Mouse (Mus musculus): ENCODE data around the gene Xdh.

DNA sequence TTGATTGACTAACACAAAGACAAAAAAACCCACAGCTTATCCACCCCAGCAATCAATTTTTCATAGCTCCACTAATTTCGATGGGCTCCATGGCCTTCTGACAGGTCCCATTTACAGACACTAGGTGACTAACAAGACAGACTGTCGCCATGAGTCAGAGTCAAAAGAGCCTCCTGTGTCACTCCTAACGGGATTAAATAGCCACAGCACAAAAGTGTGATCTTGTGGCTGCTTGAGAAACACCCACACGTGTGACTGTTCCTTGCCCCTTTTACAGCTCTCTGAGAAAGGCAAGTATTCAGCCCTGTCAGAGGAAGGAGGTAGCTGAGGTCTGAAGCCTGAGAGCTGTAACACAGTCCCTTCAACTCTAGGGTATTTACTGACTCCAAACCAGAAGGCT lies 96.3 kb downstream of the Xdh start:
- TF ChIP-seq POLR2A (IDR thresholded peaks at IDR 0.05; ENCODE audit: borderline replicate concordance, extremely low read depth, insufficient read depth, insufficient read length, poor library complexity, severe bottlenecking) (no peak), CTCF (IDR thresholded peaks at IDR 0.05; ENCODE audit: borderline replicate concordance, extremely low read depth, insufficient read depth, insufficient read length) (no peak)
